Mouse (Mus musculus) ovary, postnatal 36 days (tissue): ENCODE data around the gene Rph3al.

ENCODE experiments used
- DNase-seq: peaks from one replicate; pipeline ENCODE4 v3.0.0; 2022; ENCODE audit warnings: low spot score, mixed read lengths

The Rph3al gene

DNA sequence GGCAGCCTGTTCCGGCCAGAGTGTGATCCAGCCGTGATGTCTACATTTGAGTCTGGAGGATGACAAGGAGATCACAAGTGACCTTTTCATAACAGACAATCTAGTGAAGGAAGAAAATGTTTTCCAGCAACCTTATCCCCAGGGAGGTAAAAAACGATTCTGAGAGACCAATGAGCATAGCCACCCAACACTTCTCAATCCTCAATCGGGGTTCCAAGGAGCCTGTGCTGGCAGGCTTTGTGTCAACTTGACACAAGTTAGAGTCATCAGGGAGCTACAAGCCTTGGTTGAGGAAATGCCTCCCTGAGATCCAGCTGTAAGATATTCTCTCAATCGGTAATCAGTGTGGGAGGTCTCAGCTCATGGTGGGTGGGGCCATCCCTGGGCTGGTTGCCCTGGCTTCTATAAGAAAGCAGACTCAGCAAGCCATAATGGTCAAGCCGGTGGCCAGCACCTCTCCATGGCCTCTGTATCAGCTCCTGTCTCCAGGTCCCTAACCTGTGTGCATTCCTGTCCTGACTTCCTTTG lies at the start of gene Rph3al:
Gene Rph3al, minus strand, starts transcription at position 51 of the 528 bp plus-strand sequence.
- no peak for DNase-seq

DNA sequence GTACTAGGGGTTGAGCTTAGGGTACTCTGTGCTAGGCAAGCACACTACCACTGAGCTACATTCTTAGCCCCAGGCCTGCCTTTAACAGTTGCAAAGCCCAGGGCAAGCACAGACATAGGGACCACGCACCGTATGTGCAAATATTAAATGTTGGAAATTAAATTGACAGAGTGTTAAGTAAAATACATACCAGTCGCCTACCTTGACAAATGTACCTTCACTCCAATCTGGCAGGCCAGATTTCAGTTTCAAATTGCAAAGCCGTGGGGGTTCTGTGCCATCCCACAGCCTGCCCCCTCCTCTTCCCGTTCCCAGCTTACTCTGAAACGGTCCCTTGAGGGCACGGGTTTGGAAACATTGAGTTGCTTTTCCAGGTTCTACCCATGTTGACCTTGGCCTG lies 47.7 kb upstream of the Rph3al start:
- no peak for DNase-seq

DNA sequence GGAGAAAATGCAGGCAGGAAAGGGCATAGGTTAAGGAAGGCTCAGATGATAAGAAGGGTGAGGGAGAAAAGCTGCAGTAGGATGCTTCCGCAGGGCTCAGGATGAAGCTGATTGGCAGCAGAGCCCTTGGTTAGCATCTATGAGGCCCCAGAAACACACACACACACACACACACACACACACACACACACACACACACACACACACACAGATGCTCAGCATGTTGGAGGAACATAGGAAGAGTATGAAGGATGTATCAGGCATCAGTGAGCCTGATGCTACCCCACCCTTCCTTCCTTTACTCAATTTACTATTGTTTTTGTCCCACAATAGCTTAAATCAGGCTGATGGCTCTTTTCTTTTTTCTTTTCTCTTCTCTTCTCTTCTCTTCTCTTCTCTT lies 46.4 kb upstream of the Rph3al start:
- DNase-seq = no peak

DNA sequence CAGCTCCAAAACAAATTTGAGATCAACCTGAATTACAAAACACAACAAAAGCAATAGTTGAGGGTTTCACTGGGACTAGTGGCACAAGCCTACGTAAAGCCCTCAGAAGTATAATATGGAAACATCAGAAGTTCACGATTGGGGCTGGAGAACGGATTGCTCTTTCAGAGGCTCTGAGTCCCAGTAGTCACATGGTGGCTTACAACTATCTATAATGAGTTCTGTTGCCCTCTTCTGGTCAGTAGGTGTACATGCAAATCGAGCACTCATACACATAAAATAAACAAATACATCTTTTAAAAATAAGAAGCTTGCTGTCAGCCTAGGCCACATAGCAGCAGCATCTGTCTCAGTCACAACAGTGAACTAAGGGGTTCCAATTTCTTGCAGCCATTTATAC lies 45.0 kb upstream of the Rph3al start:
- DNase-seq = no peak

DNA sequence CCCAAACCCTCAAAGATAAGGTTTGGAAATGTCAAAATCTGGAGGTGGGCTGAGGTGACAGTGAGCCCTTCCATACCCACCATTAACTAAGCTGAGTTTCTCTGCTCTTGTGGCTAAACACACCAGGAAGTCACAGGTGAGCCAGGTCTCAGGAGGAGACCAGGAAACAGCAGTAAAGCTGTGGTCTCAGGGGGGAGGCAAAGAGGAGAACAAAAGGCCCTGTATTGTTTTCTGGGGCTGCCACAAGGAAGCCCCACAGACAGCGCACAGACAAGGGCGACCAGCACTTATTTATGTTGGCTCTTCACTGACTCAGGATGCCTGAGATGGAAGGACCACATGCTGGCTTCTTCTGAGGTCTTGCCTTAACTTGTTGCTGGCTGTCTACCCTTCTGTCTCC lies 42.2 kb upstream of the Rph3al start:
- DNase-seq = no peak

DNA sequence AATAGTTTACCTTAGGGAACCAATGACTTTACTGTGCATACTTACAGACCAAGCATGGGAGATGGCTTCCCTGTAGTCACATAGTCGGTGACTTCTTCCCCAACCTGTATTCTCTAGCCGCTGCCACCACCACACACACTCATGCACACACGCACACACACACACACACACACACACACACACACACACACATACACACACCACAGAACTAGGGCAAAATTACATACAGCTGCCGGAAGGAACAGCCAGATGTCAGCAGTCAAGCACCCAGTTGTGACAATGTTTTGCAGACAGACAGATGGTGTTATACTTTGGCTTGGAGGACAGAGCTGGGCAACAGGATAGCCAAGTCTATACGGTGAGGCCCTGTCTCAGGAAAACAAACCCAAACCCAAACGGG lies 39.8 kb upstream of the Rph3al start:
- no peak for DNase-seq

DNA sequence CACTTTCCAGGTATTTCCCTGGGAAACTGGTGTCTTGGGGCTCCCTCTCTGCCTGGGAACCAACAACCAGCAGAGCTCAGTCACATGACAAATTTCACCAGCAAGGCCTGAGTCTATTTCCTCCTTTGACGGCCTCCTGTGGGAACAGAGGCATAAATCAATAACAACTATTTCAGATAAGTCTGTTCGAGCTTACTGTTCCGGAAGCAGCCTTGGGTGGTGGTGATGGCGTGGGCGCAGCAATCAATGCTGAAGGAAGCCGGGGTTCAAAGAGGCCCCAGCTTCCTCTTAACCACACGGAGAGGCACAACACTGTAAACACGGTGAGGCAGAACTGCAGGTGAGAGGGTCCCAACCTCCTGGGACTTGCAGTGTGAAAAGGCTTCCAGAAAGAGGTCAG lies 38.5 kb upstream of the Rph3al start:
- DNase-seq = no peak

DNA sequence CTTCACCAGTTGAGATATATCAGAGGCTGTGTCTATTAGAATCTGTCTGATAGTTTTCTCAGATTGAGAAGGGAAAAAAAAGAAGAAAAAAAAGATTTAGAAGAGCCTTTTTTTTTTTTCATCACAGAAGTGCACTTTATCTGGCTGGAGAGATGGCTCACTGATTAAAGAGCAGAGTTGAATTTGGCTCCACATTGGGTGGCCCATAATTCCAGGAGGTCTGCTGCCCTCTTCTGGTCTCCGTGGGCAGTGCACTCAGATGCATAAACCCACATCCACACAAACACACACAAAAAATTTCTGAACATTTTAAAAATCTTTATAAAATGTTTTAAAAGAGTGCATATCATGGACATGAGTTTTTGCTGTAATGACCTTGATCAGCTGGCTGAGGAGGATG lies 35.8 kb upstream of the Rph3al start:
- no peak for DNase-seq

DNA sequence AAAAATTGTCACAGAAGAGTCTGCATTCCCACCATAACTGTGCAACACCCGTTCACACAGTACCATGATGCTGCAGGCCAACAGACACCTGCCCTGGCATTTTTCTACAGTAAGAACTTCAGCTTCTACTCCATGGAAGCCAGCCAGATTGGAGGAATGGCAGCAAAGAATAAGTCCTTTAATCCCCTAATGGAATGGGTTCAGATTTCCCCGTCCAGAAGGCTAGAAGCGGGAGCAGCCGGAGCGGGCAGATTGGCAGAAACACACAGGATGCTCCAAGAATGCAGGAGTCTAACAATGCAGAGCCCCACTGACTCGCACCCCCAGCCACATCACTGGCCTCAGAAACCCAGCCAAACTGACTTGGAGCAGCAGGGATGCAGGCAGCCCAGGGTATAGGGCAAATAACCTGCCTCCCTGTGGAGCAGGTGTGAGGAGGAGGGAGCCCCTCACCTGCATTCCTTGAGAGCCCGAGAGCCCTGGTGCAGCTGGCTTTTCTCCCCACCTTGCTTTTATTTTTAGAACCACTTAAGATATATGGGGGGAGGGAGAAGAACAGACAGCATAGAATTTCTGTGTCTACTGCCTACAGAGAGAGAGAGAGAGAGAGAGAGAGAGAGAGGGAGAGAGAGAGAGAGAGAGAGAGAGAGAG lies 34.8 kb upstream of the Rph3al start:
- no peak for DNase-seq

DNA sequence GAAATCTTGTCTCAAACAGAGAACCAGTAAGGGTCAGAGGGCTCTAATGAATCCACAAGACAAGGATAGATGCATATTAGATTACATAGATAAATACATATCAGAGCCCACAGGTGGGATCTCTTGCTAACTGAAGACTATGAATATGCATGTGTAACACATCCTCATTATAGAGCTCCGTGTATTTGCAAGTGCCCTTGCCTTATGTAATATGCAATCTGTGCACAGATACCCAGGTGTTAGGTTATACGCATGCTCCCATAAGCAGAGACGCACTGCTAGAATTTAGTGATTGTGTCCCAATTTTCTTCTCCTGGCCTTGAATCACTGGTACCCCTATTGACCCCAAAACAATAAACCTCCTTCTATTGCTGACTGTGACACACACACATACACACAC lies 34.0 kb upstream of the Rph3al start:
- DNase-seq = no peak

DNA sequence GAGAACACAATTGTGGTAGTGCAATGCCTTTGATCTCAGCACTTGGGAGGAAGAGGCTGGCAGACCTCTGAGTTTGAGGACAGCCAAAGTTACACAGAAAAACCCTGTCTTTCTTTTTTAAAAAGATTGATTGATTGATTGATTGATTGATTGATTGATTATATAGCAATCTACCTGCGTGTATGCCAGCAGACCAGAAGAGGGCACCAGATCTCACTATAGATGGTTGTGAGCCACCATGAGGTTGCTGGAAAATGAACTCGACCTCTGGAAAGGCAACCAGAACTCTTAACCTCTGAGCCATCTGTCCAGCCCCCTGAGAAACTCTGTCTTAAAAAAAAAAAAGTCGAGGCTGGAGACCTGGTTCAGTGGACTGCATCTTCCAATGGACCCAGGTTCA lies 32.4 kb upstream of the Rph3al start:
- no peak for DNase-seq

DNA sequence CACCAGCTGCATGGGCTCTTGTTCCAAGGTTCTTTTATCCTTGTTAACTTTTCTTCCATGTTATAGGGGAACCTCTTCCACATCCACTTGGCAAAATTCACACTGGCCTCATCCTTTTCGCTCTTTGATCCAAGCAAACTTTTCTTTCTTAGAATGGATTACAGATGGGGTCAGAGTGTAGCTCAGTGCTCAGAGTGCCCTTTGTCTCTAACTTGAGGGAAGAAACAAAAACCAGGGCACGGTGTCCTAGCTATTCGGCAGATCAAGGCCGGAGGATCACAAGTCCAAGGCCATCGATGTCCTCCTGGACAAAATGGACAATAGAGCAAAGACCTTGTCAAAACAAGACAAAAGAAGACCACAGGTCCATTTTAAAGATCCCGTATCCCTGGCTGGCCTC lies 30.5 kb upstream of the Rph3al start:
- DNase-seq = no peak

DNA sequence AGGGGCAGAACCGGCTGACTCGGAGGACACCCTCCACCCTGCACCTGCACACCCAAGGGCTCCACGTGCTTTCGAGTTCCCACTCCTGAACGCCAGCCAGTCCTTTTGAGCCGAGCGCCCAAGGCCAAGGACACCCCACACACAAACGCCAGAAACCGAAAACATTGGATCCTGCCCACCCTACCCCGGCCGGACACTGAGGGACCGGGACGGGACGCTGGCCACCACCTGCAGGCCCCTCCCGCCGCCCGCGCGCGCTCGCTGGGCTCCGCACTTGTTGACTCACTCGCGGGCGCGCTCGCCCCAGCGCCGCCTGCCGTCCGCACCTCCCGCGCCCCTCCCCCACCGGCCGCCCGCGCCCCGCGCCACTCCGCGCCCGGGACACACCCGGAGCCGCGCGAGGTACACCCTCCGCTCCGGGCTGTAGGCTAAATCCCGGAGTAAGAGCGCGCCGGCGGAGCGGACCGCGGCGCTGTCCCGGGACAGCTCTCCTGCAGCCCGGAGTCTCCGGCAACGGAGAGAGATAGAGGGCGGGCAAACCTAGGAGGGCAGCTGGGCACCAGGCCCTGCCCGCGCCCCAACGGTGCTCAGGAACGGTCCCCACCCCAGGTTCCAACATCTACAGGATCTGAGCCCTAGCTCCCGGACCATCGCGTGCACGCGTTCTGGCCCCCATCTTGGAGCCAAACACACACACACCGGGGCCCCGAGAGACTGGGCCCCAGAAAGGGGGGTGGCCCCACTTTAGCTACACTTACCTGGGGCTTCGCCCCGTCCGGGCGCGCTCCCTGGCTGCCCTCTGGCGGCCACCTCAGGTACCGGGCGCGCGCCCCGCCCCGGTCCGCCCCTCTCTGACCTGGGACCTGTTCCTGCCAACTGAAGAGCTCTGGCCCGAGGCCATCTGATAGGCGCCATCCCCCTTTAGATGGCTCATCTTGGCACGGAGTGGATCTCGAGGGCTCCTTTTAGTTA lies 28.5 kb upstream of the Rph3al start:
- DNase-seq = peak; percentile 88

DNA sequence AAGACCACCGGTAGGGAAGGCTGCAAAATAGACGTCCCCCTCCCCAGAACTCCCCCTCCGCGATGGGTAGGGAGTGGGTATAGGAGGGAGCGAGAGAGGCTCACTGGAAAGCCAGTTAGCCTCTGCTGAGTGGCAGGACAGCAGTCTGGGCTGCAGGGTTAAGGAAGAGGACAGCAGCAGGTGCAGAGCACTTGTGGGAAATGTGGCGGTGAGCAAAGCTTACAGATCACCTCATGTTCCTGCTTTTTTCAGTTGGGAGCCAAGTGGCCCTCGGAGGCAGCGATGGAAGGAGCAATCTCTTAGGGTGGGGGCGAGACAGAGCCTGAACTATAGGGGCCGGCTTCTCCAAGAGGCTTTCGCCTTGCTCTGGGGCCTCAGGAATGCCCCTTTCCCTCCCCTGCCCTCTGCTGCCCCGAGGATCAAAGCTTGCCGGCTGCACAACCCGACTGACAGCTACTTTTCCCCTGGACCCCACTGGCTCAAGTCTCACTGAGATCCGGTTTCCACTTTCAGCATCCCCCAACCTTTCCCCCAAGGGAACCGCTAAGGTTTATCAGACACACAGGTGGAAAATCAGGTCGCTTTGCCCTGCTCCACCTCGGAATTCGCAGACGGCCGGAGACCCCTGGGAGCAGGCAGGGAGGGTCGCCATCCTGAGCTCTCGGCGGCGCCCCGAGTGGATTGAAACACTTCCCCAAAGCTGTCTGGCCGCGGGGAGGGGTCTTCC lies 27.6 kb upstream of the Rph3al start:
- DNase-seq = peak; percentile 18

DNA sequence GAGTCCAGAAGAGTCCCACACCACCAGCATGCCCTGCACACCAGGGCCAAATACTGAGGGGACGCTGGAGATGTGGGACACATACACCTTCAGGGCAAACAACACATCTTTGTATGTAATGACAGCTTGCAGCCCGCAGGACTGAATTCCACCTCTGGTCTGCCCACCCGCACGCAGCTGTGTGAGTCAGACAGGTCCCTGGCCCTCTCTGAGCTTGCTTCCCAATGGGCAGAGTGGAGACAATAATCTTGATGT lies 26.2 kb upstream of the Rph3al start:
- DNase-seq = no peak

DNA sequence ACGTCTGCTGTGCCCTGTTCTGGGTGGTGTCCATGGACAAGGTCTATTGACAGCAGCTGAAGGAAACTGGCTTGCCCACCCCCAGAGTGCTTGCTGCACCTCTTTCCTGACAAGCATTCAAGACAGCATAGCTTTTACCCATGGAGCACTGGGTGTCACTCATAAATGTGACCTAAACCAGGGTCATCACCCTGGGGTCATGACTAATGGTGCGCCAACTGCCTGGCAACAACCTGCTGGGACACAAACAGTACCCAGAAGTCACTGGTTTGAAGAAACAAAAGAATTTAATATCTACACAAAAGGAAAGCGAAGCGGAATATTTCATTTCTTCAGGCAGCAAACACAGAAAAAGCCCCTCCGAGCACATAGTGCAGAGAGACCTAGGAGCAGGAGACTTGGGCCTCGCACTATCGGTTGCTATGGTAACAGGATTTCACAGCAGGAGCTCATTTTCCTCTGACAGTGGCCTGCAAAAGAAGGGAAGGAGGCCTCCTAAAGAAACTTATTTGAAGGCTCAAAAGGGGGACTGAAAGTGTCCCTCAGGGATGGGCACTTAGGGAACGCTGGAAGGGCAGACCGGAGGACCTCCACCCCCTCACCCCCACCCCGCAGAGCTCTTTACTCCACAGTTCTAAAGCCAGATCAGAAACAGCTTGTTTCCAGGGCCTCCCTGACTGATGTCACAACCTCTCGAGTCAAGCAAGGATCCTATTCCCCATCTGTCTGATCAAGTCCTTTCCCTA lies 25.7 kb upstream of the Rph3al start:
- no peak for DNase-seq

DNA sequence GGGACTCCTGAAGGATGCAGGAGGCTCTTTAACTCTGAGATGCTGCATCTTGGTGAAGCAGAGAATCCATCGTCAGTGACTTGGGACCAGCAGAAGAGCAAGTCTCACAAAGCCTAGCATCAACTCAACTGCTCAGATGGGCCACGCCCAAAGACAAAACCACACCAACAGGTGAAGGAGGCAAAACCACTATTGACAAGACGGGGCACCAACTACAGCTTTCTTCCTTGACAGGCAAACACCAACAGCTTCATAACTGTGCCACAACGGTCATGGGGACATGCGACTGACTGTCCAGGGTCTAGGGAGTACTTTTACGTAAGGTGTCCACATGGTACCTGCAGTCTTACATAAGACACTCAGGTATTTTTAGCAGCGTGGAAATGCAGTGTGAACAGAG lies 23.6 kb upstream of the Rph3al start:
- no peak for DNase-seq

DNA sequence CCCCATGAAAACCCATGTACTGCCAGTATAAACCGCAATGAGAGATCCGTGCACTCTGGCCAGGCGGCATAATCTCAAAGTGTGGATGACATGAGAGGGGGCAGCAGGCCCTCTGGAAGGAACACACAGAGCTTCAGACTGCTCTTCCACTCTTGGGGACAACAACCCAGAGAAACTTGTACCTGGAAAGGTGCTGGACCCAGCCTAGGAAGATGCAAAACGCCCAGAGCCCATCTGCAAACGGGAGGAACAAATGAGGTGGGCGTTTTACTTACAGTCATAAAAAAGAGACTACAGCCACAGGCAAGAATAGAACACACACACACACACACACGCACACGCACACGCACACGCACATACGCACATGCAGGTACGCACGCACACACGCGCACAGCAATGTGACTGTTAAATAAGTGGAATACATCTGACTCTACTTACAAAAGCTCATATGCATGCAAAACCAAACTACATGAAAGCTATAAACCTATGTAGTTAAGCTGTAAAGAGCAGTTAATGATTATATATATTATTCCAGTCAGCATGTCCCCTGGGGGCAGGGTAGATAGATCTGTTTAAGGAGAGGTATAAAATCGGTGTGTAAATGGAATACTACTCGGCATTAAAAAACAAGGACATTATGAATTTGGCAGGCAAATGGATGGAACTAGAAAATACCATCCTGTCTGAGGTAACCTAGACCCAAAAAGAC lies 19.0 kb upstream of the Rph3al start:
- DNase-seq = no peak

DNA sequence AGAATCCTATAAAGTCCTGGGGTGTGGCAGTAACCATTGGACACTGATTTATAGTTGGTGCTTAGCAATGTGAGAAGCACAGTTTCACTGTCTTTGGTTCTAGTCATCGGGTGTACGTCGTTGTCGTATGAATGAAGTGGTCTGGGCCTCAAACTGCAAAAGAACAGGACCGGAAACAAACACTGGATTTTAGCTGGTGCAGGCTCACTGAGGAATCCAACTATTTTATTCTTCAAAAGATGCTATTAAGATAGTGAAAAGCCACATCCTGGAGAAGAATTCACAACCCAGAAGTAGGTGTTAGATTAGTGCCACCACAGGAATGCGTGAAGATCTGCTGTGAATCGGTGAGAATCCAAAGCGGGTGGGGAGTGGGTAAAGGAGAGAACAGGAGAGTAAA lies 18.4 kb upstream of the Rph3al start:
- no peak for DNase-seq

DNA sequence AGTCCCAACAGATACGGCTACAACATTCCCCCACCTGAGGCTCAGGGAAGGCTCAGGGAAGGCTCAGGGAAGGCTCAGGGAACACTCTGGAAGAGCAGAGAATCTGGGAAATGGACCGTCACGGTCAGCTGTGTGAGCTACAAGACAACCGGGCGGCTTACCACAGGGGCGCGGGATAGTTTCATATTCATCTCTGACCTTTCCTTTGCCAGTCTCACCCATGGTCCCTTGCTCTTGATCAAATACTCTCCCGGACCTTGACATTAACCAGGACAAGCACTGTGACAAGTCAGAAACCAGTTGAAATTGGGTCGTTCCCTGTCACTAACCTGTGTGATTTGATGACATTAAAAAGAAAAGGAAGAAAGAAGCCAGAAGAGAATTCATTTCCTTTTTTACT lies 16.7 kb upstream of the Rph3al start:
- DNase-seq = no peak

DNA sequence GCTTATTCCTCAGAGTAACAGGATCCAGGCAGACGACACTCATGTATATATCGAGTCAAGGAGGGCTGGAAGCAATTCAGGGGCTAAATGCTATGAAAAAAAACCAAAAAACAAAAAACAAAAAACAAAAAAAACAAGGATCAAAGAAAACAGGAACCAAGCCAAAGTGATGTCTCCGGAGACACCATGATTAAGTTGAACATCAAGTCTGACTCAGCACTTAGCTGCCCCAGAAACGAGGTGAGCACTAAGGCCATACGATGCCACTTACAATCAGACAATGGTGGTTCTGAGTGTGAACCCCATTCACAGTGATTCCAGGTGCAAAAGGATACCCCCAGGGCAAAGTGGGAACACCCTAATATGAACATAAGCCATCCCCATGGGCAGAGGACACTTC lies 13.7 kb upstream of the Rph3al start:
- DNase-seq = no peak

DNA sequence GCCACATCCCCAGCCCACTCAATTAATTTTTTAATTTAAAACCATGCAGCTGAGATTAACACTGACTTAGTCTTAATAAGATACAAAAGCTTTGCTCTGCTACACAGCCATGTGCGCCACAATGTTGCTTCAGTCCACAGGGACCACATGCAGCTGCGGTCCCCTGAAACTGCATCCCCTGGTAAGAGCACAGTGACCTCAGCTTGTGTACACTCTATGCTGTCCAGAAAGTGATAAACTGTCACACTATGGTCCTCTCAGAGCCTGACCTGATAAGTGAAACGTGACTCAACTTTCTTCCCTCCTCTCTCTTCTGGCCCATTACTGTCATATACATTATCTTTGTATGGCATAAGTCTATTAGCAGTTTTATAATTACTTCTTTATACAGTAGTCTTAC lies 12.2 kb upstream of the Rph3al start:
- no peak for DNase-seq
